Mouse (Mus musculus): ENCODE data around the gene Banp. TPM values are rescaled to one million over a fixed set of nuclear protein-coding genes. Genes with fewer than 3 reads are reported as not detected.
A peak's percentile ranks its signal among the peaks of the same experiment; 100 is the strongest.

Gene Banp
- polyA plus RNA-seq, 1 experiment from 2014 or later: 23.1 TPM

DNA sequence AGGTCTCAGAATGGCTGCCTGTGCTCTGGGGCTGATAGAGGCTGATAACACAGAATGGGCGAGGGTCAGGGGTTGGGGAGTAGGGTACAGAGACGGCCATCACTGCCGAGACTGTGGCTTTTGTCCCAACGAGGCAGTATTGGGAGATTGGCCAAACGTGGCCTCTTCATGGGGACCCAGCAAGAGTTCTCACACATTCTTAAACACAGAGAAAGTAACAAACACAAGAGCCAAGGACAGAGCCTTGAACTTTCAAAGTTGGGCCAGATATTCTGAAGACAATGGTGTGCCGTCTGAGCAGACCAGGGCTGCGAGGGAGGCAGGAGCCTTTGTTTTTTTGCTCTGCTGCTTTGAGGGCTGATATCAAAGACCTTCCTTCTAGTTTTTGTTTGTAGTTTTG is 37.6 kb upstream of the Banp start:
- H3K4me2 ChIP-seq (ENCODE audit: low read length): no peak overlapping the region
- TF ChIP-seq CTCF (IDR thresholded peaks at IDR 0.05; ENCODE audit: low read depth): no peak
- no peaks in the 10 kb centered on the region for H3K36me3 ChIP-seq (ENCODE audit: insufficient read depth, low read length)
- H3K9ac ChIP-seq (ENCODE audit: low read depth, low read length): no peak overlapping the region
- WGBS: 63% methylated on average over 7 of the region's 7 CpGs
- H3K9me3 ChIP-seq (replicated peaks; ENCODE audit: low read length): no peaks in the 10 kb centered on the region
- no peak overlapping the region for H3K4me3 ChIP-seq (replicated peaks; ENCODE audit: low read depth, low read length)
- DNase-seq (ENCODE audit: low spot score): no peak
- no peaks in the 10 kb centered on the region for H3K27me3 ChIP-seq (ENCODE audit: insufficient read depth, low read length)
- H3K4me1 ChIP-seq (replicated peaks; ENCODE audit: insufficient read depth, low read length): 0 out of 2 replicates have a peak, but pooled peaks cover 5% of the 10 kb centered on the region
- H3K27ac ChIP-seq: no peak overlapping the region
- no peak for ATAC-seq (replicated peaks; ENCODE audit: low FRiP score, low read depth)

DNA sequence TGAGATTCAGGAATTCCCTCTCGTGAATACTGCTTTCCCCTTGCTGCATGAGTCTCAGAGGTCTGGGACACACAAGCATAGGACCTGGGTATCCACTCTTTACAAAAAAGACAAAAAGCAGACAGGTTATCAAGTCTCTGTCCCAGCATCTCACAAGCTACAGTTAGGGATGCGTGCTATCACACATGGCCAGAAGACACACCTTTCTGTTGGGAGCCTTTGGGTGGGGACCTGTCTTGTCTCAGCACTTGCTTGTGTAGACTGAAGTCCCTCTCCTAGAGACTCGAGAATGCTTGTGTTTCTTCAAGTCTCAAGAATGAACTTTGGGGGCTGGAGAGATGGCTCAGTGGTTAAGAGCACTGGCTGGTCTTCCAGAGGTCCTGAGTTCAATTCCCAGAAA is 36.7 kb upstream of the Banp start:
- H3K27ac ChIP-seq: no peak overlapping the region
- no peak for TF ChIP-seq CTCF (IDR thresholded peaks at IDR 0.05; ENCODE audit: low read depth)
- no peaks in the 10 kb centered on the region for H3K27me3 ChIP-seq (ENCODE audit: insufficient read depth, low read length)
- H3K36me3 ChIP-seq (ENCODE audit: insufficient read depth, low read length): no peaks in the 10 kb centered on the region
- DNase-seq (ENCODE audit: low spot score): no peak
- H3K4me3 ChIP-seq (replicated peaks; ENCODE audit: low read depth, low read length): no peak overlapping the region
- H3K4me2 ChIP-seq (ENCODE audit: low read length): no peak overlapping the region
- H3K9ac ChIP-seq (ENCODE audit: low read depth, low read length): no peak overlapping the region
- WGBS: 77% methylated on average over 3 of the region's 3 CpGs
- 0 out of 2 replicates have a peak, but pooled peaks cover 3% of the 10 kb centered on the region for H3K4me1 ChIP-seq (replicated peaks; ENCODE audit: insufficient read depth, low read length)
- no peak for ATAC-seq (replicated peaks; ENCODE audit: low FRiP score, low read depth)
- H3K9me3 ChIP-seq (replicated peaks; ENCODE audit: low read length): no peaks in the 10 kb centered on the region

DNA sequence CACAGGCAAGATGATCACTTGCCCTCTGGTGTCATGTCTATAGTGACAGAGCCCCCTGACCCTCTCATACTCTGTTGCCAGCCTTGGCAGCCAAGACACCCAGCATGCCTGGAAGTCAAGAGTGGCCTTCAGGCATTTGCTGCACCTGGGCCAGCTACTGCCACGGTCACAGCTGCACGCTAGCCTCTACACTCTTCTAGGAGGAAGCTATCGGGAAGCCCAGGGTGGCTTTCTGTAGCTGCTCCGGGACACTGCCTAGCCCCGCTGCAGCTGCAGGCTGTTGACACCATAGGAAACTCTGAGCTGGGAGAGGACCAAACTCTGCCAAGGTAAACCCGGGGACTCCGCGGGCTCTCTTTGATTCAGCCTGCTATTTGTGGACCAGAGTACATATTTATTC is 36.2 kb upstream of the Banp start:
- 84% methylated on average over 8 of the region's 8 CpGs for whole genome bisulfite sequencing
- Histone ChIP-seq H3K27me3 (ENCODE audit: insufficient read depth, low read length) (no peaks in the 10 kb centered on the region), H3K4me1 (replicated peaks; ENCODE audit: insufficient read depth, low read length) (no peaks in the 10 kb centered on the region), H3K36me3 (ENCODE audit: insufficient read depth, low read length) (no peaks in the 10 kb centered on the region), H3K9ac (ENCODE audit: low read depth, low read length) (no peak overlapping the region), H3K27ac (no peak overlapping the region), H3K4me3 (replicated peaks; ENCODE audit: low read depth, low read length) (no peak overlapping the region), H3K9me3 (replicated peaks; ENCODE audit: low read length) (no peaks in the 10 kb centered on the region), H3K4me2 (ENCODE audit: low read length) (no peak overlapping the region)
- no peak for TF ChIP-seq CTCF (IDR thresholded peaks at IDR 0.05; ENCODE audit: low read depth)
- DNase-seq (ENCODE audit: low spot score) (no peak), ATAC-seq (replicated peaks; ENCODE audit: low FRiP score, low read depth) (no peak)

DNA sequence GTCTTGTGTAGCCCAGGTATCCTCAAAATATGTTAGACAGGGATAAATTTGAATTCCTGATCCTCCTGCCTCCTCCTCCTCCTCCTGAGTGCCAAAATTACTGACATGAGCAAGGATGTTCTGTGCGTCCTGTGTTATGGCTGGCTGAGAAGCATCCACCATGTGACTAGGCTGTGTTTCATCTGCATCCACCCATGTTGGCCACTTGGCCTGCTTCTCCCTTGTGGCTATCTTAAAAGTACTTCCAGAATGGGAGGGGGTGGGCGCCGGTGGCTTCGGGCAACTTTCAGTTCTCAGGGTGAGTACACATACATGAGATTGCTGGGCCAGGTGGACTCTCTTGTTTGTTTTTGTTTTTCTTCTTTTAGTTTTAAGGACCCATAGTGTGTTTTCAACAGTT is 30.4 kb upstream of the Banp start:
- WGBS: 43% methylated on average over 4 of the region's 4 CpGs
- Histone ChIP-seq H3K4me2 (ENCODE audit: low read length) (no peak overlapping the region), H3K4me3 (replicated peaks; ENCODE audit: low read depth, low read length) (no peak overlapping the region)

DNA sequence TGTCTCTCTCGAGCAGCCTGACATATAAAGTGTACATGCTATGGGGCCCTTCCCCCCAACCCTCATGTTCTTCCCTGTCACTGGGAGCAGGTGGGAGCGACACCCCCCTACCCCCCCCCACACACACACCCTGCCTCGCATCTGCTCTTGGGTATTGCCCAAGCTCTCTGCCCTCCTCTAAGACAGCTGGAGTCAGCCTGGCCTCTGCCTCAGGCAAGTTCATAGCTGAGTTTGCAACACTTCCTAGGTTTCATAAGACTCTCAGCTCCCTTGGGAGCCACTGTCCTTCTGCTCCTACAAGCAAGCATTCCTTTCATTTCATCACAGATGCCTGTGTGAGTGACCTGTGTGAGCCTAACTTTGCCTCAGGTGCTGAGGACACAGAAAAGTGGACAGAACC is 29.8 kb upstream of the Banp start:
- Histone ChIP-seq H3K4me3 (replicated peaks; ENCODE audit: low read depth, low read length) (no peak overlapping the region), H3K27me3 (ENCODE audit: insufficient read depth, low read length) (no peaks in the 10 kb centered on the region), H3K36me3 (ENCODE audit: insufficient read depth, low read length) (no peaks in the 10 kb centered on the region), H3K27ac (no peak overlapping the region), H3K9ac (ENCODE audit: low read depth, low read length) (no peak overlapping the region), H3K9me3 (replicated peaks; ENCODE audit: low read length) (no peaks in the 10 kb centered on the region), H3K4me1 (replicated peaks; ENCODE audit: insufficient read depth, low read length) (0 out of 2 replicates have a peak, but pooled peaks cover 5% of the 10 kb centered on the region), H3K4me2 (ENCODE audit: low read length) (no peak overlapping the region)
- DNase-seq (ENCODE audit: low spot score): no peak
- 21% methylated on average over 3 of the region's 3 CpGs for WGBS
- no peak for TF ChIP-seq CTCF (IDR thresholded peaks at IDR 0.05; ENCODE audit: low read depth)
- ATAC-seq (replicated peaks; ENCODE audit: low FRiP score, low read depth): no peak

More for the DNA sequence above, 30.4 kb upstream of the Banp start:
- TF ChIP-seq CTCF (IDR thresholded peaks at IDR 0.05; ENCODE audit: low read depth): no peak
- Histone ChIP-seq H3K4me1 (replicated peaks; ENCODE audit: insufficient read depth, low read length) (0 out of 2 replicates have a peak, but pooled peaks cover 5% of the 10 kb centered on the region), H3K27me3 (ENCODE audit: insufficient read depth, low read length) (no peaks in the 10 kb centered on the region), H3K9me3 (replicated peaks; ENCODE audit: low read length) (no peaks in the 10 kb centered on the region), H3K27ac (no peak overlapping the region), H3K36me3 (ENCODE audit: insufficient read depth, low read length) (no peaks in the 10 kb centered on the region), H3K9ac (ENCODE audit: low read depth, low read length) (no peak overlapping the region)
- ATAC-seq (replicated peaks; ENCODE audit: low FRiP score, low read depth): no peak
- no peak for DNase-seq (ENCODE audit: low spot score)

DNA sequence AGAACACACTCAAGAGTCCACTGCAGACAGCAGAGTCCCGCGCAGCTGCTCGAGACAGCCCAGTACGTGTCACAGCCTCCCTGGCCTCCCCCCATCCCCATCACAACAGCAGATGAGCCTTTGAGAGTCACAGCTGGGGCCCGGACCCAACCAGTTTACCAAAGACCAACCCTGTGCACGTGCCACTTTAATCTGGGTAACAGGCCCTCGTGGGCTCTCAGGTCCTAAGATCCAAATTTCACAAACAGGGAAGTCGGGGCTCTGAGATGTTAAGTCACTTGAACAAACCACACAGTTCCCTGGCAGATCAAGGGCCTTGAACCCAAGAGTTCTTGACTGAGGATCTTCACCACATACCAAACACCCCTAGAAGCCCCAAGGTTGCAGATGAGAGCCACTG is 28.0 kb upstream of the Banp start:
- WGBS: 71% methylated on average over 8 of the region's 8 CpGs
- no peaks in the 10 kb centered on the region for H3K36me3 ChIP-seq (ENCODE audit: insufficient read depth, low read length)
- H3K9me3 ChIP-seq (replicated peaks; ENCODE audit: low read length): no peaks in the 10 kb centered on the region
- 0 out of 2 replicates have a peak, but pooled peaks have one; percentile 18 for ATAC-seq (replicated peaks; ENCODE audit: low FRiP score, low read depth)
- TF ChIP-seq CTCF (IDR thresholded peaks at IDR 0.05; ENCODE audit: low read depth): no peak
- 0 out of 2 replicates have a peak, but pooled peaks cover 5% of the 10 kb centered on the region for H3K4me1 ChIP-seq (replicated peaks; ENCODE audit: insufficient read depth, low read length)
- H3K27ac ChIP-seq: peak overlapping the region; percentile 67
- H3K4me3 ChIP-seq (replicated peaks; ENCODE audit: low read depth, low read length): no peak overlapping the region
- no peaks in the 10 kb centered on the region for H3K27me3 ChIP-seq (ENCODE audit: insufficient read depth, low read length)
- H3K9ac ChIP-seq (ENCODE audit: low read depth, low read length): peak overlapping the region; percentile 23; the same call in 1 of the 2 replicates
- no peak overlapping the region for H3K4me2 ChIP-seq (ENCODE audit: low read length)
- DNase-seq (ENCODE audit: low spot score): no peak

DNA sequence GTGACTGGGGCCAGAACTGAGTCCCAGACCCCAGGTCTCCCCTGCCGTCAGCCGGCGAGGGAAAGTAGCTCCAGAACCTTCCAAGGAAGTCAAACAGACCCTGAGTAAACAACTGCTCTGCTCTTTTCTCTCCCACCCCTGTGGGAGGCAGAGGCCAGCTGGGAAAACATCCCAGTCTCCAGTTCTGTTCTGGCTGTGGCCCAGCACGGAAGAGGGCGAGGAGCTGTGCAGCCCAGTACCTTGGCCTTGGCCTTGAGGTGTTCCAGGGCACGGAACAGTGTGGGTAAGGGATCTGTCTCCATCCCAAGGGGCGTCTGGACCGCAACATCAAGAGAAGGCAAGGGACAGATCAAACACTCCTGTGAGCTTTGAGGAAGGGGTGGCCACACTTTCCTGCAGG is 27.4 kb upstream of the Banp start:
- ATAC-seq (replicated peaks; ENCODE audit: low FRiP score, low read depth) (peak; percentile 50), DNase-seq (ENCODE audit: low spot score) (peak; percentile 79)
- no peaks in the 10 kb centered on the region for H3K9me3 ChIP-seq (replicated peaks; ENCODE audit: low read length)
- no peaks in the 10 kb centered on the region for H3K27me3 ChIP-seq (ENCODE audit: insufficient read depth, low read length)
- 31% methylated on average over 8 of the region's 8 CpGs for WGBS
- no peak overlapping the region for H3K4me3 ChIP-seq (replicated peaks; ENCODE audit: low read depth, low read length)
- TF ChIP-seq CTCF (IDR thresholded peaks at IDR 0.05; ENCODE audit: low read depth): no peak
- no peak overlapping the region for H3K4me2 ChIP-seq (ENCODE audit: low read length)
- H3K4me1 ChIP-seq (replicated peaks; ENCODE audit: insufficient read depth, low read length): 0 out of 2 replicates have a peak, but pooled peaks cover 5% of the 10 kb centered on the region
- H3K27ac ChIP-seq: peak overlapping the region; percentile 67
- no peaks in the 10 kb centered on the region for H3K36me3 ChIP-seq (ENCODE audit: insufficient read depth, low read length)
- peak overlapping the region; percentile 23; the same call in 1 of the 2 replicates for H3K9ac ChIP-seq (ENCODE audit: low read depth, low read length)

Measured in kidney, postnatal 0 days (tissue).